Mouse (Mus musculus) adrenal gland, postnatal 25 days (tissue): ENCODE results near the gene Cox17. TPM values are rescaled to one million over a fixed set of nuclear protein-coding genes. Genes with fewer than 3 reads are reported as not detected.
A peak's percentile ranks its signal among the peaks of the same experiment; 100 is the strongest.
"Not testable (repeated sequence)": the region's sequence is repeated elsewhere in the genome, so short reads cannot be mapped to it uniquely, and the experiment has no call there.

Source experiments
- DNase-seq: peaks from one replicate; pipeline ENCODE4 v3.0.0; 2021; ENCODE audit warnings: mixed read lengths
- long read RNA-seq: library from polyadenylated mRNA; stranded (forward); transcript quantifications from one replicate; pipeline ENCODE4 v2.0.0, GENCODE M21; 2021
- total RNA-seq: library from RNA; stranded (reverse); gene quantifications from 2 replicates; pipeline ENCODE4 v1.2.3, GENCODE M21; 2021

The Cox17 gene
- total RNA-seq = 271 and 273 TPM in 2 replicates
- long read RNA-seq, transcript Cox17-204 (2 exons, 2,396 nt) = minor isoform, 36 of 178 reads
- long read RNA-seq, transcript Cox17-201 (3 exons, 444 nt) = major isoform, 136 of 178 reads
- long read RNA-seq, partial matches to known transcripts = 0 of 178 reads
- long read RNA-seq, other reads (novel, unspliced or antisense) = 6 of 178 reads

GRCm38 (mm10) chr16:38346529-38347325 is at the start of gene Cox17, which contains the start of gene Gm21987:
Gene Cox17 (plus strand): TSS chr16:38346991.
Gene Gm21987 (plus strand): TSS chr16:38347040.
- DNase-seq = peak; percentile 89

GRCm38 (mm10) chr16:38298410-38298809 is 48.4 kb upstream of the Cox17 start:
- no peak for DNase-seq

- DNase-seq = no peak
These were observed 44.4 kb upstream of the Cox17 start for GRCm38 (mm10) chr16:38302367-38302766.

- DNase-seq = peak; percentile 66
These were observed 42.2 kb upstream of the Cox17 start for GRCm38 (mm10) chr16:38304460-38305194.

- peak; percentile 15 for DNase-seq
These were observed 40.1 kb upstream of the Cox17 start for GRCm38 (mm10) chr16:38306571-38307220.

- no peak for DNase-seq
These were observed 39.6 kb upstream of the Cox17 start for GRCm38 (mm10) chr16:38307221-38307605.

- no peak for DNase-seq
These were observed 39.1 kb upstream of the Cox17 start for GRCm38 (mm10) chr16:38307651-38308050.

GRCm38 (mm10) chr16:38308195-38308594 is 38.6 kb upstream of the Cox17 start:
- no peak for DNase-seq

- DNase-seq = no peak
These were observed 28.3 kb upstream of the Cox17 start for GRCm38 (mm10) chr16:38318492-38318891.

GRCm38 (mm10) chr16:38319087-38319486 is 27.7 kb upstream of the Cox17 start:
- no peak for DNase-seq

GRCm38 (mm10) chr16:38321452-38321935 is 25.3 kb upstream of the Cox17 start:
- peak; percentile 37 for DNase-seq

- DNase-seq = no peak
These were observed 22.5 kb upstream of the Cox17 start for GRCm38 (mm10) chr16:38324311-38324710.

- no peak for DNase-seq
These were observed 19.9 kb upstream of the Cox17 start for GRCm38 (mm10) chr16:38326778-38327397.

GRCm38 (mm10) chr16:38329340-38329739 is 17.5 kb upstream of the Cox17 start:
- no peak for DNase-seq

- no peak for DNase-seq
These were observed 12.4 kb upstream of the Cox17 start for GRCm38 (mm10) chr16:38334431-38334830.

GRCm38 (mm10) chr16:38338077-38338476 is 8.7 kb upstream of the Cox17 start:
- not testable (repeated sequence) for DNase-seq

- peak; percentile 77 for DNase-seq
These were observed 5.1 kb upstream of the Cox17 start, which contains the start of gene Maats1 for GRCm38 (mm10) chr16:38341396-38342324. Gene Maats1 (minus strand): TSS chr16:38342143.

- DNase-seq = no peak
These were observed 1.7 kb upstream of the Cox17 start for GRCm38 (mm10) chr16:38344941-38345725.

GRCm38 (mm10) chr16:38347588-38347987 is 797 bp downstream of the Cox17 start:
- no peak for DNase-seq
